Mouse (Mus musculus): ENCODE measurements around the gene Cyp26a1. TPM values are rescaled to one million over a fixed set of nuclear protein-coding genes. Genes with fewer than 3 reads are reported as not detected.

The Cyp26a1 gene
- polyA plus RNA-seq, 1 experiment: 1.8 TPM

GRCm38 (mm10) chr19:37698273-37699160 is 919 bp downstream of the Cyp26a1 start:
- Histone ChIP-seq H3K27ac (ENCODE audit: control insufficient read depth, insufficient read depth, low read depth, low read length) (no peak overlapping the region), H3K27me3 (ENCODE audit: control insufficient read depth, insufficient read depth, low read length) (no peaks in the 10 kb centered on the region), H3K4me1 (ENCODE audit: control insufficient read depth, insufficient read depth, low read length) (peaks cover 23% of the 10 kb centered on the region), H3K4me3 (ENCODE audit: control insufficient read depth, low read depth, low read length) (peak overlapping the region; percentile 37), H3K36me3 (ENCODE audit: control insufficient read depth, insufficient read depth, low read length) (no peaks in the 10 kb centered on the region)
- TF ChIP-seq POLR2A (IDR thresholded peaks at IDR 0.05; ENCODE audit: control insufficient read depth, low read depth, low read length) (no peak), CTCF (IDR thresholded peaks at IDR 0.05; ENCODE audit: control insufficient read depth, insufficient read depth, insufficient replicate concordance, low read depth, low read length) (no peak)

- no peak overlapping the region for H3K4me3 ChIP-seq (ENCODE audit: control insufficient read depth, low read depth, low read length)
- no peak overlapping the region for H3K27ac ChIP-seq (ENCODE audit: control insufficient read depth, insufficient read depth, low read depth, low read length)
- H3K27me3 ChIP-seq (ENCODE audit: control insufficient read depth, insufficient read depth, low read length): no peaks in the 10 kb centered on the region
- TF ChIP-seq CTCF (IDR thresholded peaks at IDR 0.05; ENCODE audit: control insufficient read depth, insufficient read depth, insufficient replicate concordance, low read depth, low read length): no peak
- TF ChIP-seq POLR2A (IDR thresholded peaks at IDR 0.05; ENCODE audit: control insufficient read depth, low read depth, low read length): no peak
- no peaks in the 10 kb centered on the region for H3K36me3 ChIP-seq (ENCODE audit: control insufficient read depth, insufficient read depth, low read length)
- peaks cover 23% of the 10 kb centered on the region for H3K4me1 ChIP-seq (ENCODE audit: control insufficient read depth, insufficient read depth, low read length)
Measured at GRCm38 (mm10) chr19:37699711-37700110, 2.1 kb downstream of the Cyp26a1 start.

DNA sequence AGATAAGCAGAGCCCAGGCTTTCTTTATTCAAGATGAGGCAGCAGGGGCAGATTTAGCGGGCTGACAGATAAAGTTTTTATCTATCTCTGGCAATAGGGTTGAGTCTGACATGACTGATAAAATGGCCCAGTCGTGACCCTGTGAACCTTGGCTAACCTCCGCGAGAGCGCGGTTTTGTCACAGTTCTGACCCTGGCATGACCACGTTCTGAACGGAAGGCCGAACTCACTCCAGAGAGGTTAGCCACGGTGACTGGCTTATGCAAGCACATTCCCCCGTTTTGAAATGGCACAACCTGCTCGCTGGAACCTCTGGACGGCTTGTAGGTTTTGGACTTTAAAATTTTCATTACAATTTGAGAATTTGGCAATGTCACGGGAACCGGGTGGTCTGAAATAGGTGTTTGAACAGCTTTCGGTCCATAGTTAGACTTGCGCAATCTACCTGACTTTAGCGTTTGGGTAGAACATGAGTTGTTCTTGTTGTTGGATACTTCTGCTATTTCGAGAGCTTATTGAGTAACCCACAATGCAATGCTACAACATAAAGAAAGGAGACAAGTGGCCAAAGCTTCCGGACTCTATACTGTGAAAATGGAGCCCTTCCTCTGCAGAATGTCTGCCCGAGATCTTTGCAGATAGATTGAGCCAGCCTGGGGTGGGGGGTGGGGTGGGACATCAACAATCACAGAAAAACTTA is 4.9 kb downstream of the Cyp26a1 start:
- Histone ChIP-seq H3K36me3 (ENCODE audit: control insufficient read depth, insufficient read depth, low read length) (no peaks in the 10 kb centered on the region), H3K4me3 (ENCODE audit: control insufficient read depth, low read depth, low read length) (no peak overlapping the region), H3K27ac (ENCODE audit: control insufficient read depth, insufficient read depth, low read depth, low read length) (no peak overlapping the region), H3K4me1 (ENCODE audit: control insufficient read depth, insufficient read depth, low read length) (peaks cover 14% of the 10 kb centered on the region), H3K27me3 (ENCODE audit: control insufficient read depth, insufficient read depth, low read length) (no peaks in the 10 kb centered on the region)
- TF ChIP-seq CTCF (IDR thresholded peaks at IDR 0.05; ENCODE audit: control insufficient read depth, insufficient read depth, insufficient replicate concordance, low read depth, low read length) (no peak), POLR2A (IDR thresholded peaks at IDR 0.05; ENCODE audit: control insufficient read depth, low read depth, low read length) (no peak)

DNA sequence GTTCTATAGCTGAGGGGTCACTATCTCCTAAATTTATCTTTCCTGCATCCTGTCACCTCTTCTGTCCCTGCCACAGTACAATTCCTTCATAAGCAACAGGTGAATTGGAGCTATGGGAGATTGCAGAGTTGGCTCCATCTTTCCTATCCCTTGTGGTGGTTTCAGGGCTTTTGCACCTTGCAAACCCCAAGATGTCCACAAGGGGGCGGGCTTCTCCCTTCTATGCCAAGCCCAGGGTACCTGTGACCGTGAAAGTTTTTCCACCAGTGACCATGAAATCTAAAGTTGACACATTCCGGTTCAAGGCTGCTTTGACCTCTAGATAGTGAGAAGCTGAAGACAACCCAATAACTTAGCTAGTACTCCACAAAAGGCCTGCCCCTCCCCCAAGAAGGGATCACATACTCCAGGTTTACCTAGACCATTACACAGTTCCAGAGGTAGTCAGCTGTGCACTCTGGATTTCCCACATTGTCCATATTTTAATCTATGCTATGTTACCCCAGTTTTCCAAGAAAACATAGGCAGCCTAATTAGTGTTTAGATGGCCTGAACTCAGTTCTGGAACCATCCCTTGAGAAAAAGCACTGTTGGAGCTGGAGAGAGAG is 6.4 kb downstream of the Cyp26a1 start:
- no peaks in the 10 kb centered on the region for H3K27me3 ChIP-seq (ENCODE audit: control insufficient read depth, insufficient read depth, low read length)

DNA sequence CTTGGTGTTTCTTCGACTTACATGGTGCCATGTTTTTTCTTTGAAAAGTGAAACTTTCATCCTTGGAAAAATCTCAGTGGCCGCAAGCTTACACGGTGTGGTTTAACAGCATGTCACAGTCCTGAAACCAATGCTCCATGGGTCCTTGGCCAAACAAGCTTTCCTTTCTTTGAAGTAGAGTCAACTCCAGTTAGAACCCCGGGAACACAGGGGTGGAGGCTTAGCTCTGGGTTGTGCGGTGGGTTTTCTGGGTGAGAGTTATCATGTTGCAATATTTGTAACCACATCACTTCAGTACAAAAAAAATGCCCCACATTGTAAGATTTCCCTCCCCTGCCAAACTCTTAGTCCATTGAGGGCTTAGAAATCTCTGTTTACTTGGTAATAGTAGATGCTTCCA is 8.1 kb downstream of the Cyp26a1 start:
- Histone ChIP-seq H3K27ac (ENCODE audit: control insufficient read depth, insufficient read depth, low read depth, low read length) (no peak overlapping the region), H3K36me3 (ENCODE audit: control insufficient read depth, insufficient read depth, low read length) (no peaks in the 10 kb centered on the region), H3K4me3 (ENCODE audit: control insufficient read depth, low read depth, low read length) (no peak overlapping the region), H3K27me3 (ENCODE audit: control insufficient read depth, insufficient read depth, low read length) (no peaks in the 10 kb centered on the region), H3K4me1 (ENCODE audit: control insufficient read depth, insufficient read depth, low read length) (no peaks in the 10 kb centered on the region)
- no peak for TF ChIP-seq POLR2A (IDR thresholded peaks at IDR 0.05; ENCODE audit: control insufficient read depth, low read depth, low read length)
- no peak for TF ChIP-seq CTCF (IDR thresholded peaks at IDR 0.05; ENCODE audit: control insufficient read depth, insufficient read depth, insufficient replicate concordance, low read depth, low read length)

More for the DNA sequence above, 6.4 kb downstream of the Cyp26a1 start:
- no peaks in the 10 kb centered on the region for H3K36me3 ChIP-seq (ENCODE audit: control insufficient read depth, insufficient read depth, low read length)
- no peak overlapping the region for H3K27ac ChIP-seq (ENCODE audit: control insufficient read depth, insufficient read depth, low read depth, low read length)
- no peak overlapping the region for H3K4me3 ChIP-seq (ENCODE audit: control insufficient read depth, low read depth, low read length)
- peaks cover 3% of the 10 kb centered on the region; the same call in 1 of the 2 replicates for H3K4me1 ChIP-seq (ENCODE audit: control insufficient read depth, insufficient read depth, low read length)
- peak; percentile 85 for TF ChIP-seq CTCF (IDR thresholded peaks at IDR 0.05; ENCODE audit: control insufficient read depth, insufficient read depth, insufficient replicate concordance, low read depth, low read length)
- TF ChIP-seq POLR2A (IDR thresholded peaks at IDR 0.05; ENCODE audit: control insufficient read depth, low read depth, low read length): no peak

DNA sequence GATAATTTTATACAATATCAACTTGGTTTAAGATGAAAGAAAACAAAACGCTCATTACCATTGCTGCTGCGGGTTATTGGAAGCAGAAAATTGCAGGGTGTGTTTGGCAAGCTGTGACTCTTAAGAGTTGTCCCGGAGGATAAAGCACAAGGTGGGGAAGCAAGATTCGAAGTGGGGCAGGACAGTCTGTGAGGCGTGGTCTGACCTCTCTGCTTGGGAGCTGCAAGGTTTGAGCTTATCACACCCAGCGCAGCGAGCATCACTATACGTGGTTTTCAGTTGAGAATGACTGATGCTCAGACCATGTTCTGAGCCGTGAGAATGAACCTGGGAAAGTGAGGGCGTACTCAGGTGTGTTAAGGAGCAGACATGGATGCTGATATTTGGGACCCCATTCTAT is 17.1 kb downstream of the Cyp26a1 start:
- H3K36me3 ChIP-seq (ENCODE audit: control insufficient read depth, insufficient read depth, low read length): no peaks in the 10 kb centered on the region
- no peak for TF ChIP-seq POLR2A (IDR thresholded peaks at IDR 0.05; ENCODE audit: control insufficient read depth, low read depth, low read length)
- no peaks in the 10 kb centered on the region for H3K4me1 ChIP-seq (ENCODE audit: control insufficient read depth, insufficient read depth, low read length)
- no peaks in the 10 kb centered on the region for H3K27me3 ChIP-seq (ENCODE audit: control insufficient read depth, insufficient read depth, low read length)
- H3K27ac ChIP-seq (ENCODE audit: control insufficient read depth, insufficient read depth, low read depth, low read length): no peak overlapping the region
- no peak overlapping the region for H3K4me3 ChIP-seq (ENCODE audit: control insufficient read depth, low read depth, low read length)

GRCm38 (mm10) chr19:37715980-37716379 is 18.4 kb downstream of the Cyp26a1 start:
- Histone ChIP-seq H3K4me1 (ENCODE audit: control insufficient read depth, insufficient read depth, low read length) (no peaks in the 10 kb centered on the region), H3K36me3 (ENCODE audit: control insufficient read depth, insufficient read depth, low read length) (no peaks in the 10 kb centered on the region), H3K27ac (ENCODE audit: control insufficient read depth, insufficient read depth, low read depth, low read length) (no peak overlapping the region), H3K4me3 (ENCODE audit: control insufficient read depth, low read depth, low read length) (no peak overlapping the region), H3K27me3 (ENCODE audit: control insufficient read depth, insufficient read depth, low read length) (no peaks in the 10 kb centered on the region)
- TF ChIP-seq POLR2A (IDR thresholded peaks at IDR 0.05; ENCODE audit: control insufficient read depth, low read depth, low read length): no peak
- TF ChIP-seq CTCF (IDR thresholded peaks at IDR 0.05; ENCODE audit: control insufficient read depth, insufficient read depth, insufficient replicate concordance, low read depth, low read length): no peak
